Mouse (Mus musculus) monocyte, adult 5-6 weeks (primary cell): ENCODE results near the gene Rpl18. TPM values are rescaled to one million over a fixed set of nuclear protein-coding genes. Genes with fewer than 3 reads are reported as not detected.
A peak's percentile ranks its signal among the peaks of the same experiment; 100 is the strongest.

Experiments used
- ATAC-seq: fragments of 153-309, 156-312 bp; replicated peaks from 2 replicates; pipeline ENCODE4 v1.8.0; 2017; ENCODE audit warnings: mild to moderate bottlenecking; ENCODE audit not compliant: low TSS enrichment, insufficient number of reproducible peaks, severe bottlenecking, poor library complexity, low FRiP score
- total RNA-seq: library from RNA; stranded (forward); fragments of 200-1000, 200-491, 200-594 nt; gene quantifications from 3 replicates; pipeline ENCODE4 v1.2.3, GENCODE M21; 2017

Rpl18 gene
- total RNA-seq, 1 experiment from 2014 or later = 1,028 TPM

DNA sequence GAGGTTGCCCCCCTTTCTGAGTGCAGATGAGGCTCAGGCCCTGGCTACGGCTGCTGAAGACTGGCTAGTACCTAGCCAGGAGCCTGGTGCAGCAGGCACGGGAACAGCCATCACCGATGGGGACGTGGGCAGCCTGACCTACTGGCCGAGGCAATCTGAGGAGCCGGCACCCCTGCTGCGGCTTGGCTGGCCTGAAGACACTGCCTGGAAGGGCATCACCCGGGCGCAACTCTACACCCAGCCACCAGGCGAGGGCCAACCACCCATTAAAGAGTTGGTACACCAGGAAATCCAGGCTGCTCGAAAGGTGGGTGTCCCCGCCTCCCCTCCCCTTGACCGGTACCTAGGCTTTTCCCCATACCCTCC lies 7.1 kb downstream of the Rpl18 start:
- ATAC-seq = no peak

DNA sequence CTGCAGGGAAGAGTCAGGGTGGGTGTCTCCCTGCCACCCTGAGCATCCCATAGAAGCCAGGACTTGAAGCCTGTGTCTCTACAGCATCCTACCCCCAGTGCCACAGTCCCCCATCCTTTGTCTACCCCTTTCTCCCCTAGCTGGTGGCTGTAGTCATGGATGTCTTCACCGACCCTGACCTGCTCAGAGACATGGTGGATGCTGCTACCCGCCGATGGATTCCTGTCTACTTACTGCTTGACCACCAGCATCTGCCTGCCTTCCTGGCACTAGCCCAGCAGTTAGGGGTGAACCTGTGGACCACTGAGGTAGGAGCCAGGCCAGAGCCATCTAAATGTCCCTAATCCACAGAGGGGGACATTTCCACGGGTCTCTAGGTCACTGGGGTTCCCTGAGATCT lies 8.0 kb downstream of the Rpl18 start:
- no peak for ATAC-seq

DNA sequence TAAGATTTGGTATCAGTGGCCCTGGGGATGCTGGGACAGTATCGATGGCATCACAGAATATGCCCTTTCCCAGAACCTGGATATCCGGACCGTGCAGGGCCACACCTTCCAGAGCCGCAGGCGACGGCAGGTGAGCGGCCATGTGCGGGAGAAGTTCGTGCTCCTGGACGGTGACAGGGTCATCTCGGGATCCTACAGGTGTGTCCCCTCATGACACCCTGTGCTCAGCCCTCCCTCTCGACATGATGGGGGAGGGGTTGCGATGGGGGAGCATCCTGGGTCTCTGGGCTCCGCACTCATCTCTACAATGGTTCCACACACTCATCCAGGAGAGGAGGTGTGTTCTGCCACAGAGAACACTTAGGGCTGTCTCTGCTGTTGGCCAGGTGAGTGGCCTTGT lies 8.5 kb downstream of the Rpl18 start:
- ATAC-seq = no peak

DNA sequence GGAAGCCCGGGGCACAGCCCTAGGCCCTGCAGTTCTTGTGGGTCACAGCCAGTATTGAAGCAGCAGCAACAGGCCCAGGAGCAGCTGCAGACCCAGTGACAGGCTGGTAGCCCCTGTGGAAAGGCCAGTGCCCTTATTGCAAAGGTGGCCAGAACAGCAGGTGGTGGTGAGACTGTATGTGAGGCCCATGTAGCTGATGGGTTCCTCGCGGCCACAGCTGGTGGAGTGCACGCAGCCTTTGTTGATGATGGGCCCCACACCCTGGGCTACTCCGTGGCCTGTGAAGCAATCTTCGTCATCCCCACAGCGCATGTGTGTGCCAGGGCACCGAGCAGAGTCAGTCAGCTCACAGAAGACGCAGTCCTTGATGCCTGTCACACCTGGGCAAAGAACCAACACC lies 9.9 kb downstream of the Rpl18 start:
- no peak for ATAC-seq

DNA sequence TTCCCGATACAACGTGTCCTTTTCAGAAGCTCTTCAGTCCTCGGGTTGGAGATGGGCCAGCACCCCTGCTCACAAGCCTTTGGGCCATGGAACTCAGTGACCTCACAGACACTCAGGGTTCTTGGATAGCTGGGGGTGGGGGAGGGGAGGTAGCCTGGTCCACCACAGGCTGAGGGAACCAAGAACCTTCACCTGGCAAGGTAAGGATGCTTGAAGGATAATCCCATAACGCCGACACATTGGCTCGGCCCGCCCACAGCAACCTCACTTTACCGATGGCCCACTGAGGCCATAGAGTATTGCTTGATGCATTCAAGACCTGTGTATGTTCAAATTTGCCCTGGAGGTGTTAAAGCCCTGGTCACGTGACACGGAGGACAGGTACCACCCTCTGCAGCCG lies 10.5 kb downstream of the Rpl18 start, which contains the start of gene Spaca4:
Spaca4 (minus strand) TSS at position 101 of the 400 bp plus-strand sequence.
- no peak for ATAC-seq

DNA sequence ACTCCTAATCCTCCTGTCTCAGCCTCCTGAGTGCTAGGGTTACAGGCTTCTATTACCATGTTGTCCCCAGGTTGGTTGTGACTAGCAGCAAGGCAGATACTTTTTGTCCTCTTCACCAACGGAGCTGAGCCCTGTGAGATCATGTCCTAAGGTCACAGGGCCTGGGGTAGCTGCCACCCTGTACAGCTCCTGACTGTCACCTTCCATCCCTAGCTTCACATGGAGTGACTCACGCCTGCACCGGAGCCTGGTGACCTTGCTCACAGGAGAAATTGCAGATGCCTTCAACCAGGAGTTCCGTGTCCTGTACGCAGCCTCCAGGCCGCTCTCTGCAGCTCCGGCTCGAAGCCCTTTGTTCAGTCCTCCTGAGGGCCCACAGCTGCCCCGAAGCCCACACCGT lies 11.2 kb downstream of the Rpl18 start:
- no peak for ATAC-seq

DNA sequence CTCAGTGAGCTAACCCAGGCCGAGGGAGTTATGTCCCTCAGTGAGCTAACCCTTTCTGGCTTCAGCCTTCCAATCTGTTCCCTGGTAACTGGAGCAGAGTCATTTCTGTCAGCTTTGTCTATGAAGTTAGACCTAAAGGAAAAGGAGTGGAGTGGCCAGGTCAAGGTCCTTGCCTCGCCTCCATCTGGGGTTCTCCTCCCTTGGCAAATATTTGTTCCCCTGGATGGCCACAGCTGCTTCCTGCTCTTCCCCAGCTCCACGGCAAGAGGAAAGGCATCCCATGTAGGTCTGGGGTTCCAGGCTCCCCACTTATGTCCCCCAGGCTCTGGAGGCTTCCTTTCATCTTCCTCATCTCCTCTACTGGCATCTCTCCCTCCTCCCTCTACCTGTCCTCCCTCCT lies 12.4 kb downstream of the Rpl18 start:
- no peak for ATAC-seq

DNA sequence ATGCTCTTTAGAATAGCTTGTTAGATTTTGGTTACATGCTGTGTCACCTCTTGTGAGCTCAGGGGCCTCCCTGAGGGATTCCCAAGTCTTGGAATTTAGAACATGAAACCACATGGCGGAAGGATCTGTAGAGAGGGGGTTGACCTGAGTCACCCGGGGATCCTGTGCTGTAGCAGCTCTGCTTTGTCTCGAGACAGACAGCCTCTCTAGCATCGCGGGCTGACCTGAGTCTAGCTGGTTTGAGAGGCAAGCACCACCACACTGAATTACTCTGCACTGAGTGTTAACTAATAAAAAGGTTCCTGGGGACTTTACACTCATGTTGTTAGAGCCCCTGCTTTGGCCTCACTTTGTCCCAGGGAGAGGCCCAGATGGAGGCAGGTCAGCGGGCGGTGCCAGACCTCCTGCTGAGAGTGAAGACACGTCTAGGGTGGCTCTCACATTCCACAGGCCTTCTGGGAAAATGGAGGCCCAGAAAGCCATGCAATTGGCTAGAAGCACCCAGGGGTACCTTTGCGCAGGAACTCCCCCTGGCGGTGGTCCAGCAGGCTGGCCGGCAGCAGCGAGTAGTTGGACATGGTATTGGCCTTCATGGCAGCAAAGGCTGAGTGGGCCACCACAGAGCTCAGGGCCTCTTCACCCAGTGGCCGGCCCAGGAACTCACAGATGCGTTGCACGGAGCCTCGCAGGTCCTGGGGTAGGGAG lies 15.6 kb downstream of the Rpl18 start:
- ATAC-seq = peak; percentile 36; the same call in 1 of the 2 replicates

DNA sequence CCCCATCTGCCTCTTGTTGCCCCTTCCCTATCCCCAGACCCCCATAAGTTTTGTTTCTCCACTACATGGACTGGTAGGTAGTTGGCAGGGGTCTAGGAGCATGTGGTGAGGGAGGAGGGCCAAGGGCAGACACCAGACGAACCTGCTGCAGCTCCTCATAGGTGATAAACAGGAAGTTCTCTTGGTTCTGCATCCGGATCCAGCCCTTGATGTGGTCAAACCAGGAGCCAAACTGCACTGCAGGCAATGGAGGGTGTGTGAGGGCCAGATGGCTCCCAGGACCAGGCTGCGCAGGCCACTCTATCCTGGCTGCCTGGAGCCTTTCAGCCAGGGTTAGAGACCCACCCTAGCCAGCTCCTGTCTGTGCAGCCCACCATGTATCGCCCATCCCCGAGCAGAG lies 18.2 kb downstream of the Rpl18 start:
- ATAC-seq = no peak

DNA sequence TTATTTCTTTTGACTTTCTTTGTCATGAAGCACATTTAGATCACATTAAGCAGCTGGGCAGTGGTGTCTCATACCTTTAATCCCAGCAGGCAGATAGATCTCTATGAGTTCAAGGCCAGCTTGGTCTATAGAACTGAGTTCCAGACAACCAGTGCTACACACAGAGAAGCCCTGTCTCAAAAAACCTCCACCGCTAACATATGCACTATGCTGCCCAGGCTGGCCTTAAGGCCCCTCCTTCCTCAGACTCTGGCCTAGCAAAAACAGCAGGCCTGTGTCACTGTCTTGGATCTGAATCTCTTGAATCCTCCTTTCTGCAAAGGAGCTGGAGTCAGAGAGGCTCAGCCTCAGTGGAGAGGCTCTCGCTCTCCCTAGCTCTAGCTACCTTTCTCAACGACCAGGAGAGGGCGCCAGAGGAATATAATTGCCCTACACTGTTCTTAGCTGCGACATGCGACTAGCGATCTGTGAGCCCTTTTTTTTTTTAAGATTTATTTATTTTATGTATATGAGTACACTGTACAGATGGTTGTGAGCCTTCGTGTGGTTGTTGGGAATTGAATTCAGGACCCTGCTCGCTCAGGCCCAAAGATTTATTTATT lies 24.0 kb downstream of the Rpl18 start:
- ATAC-seq = peak; percentile 71

DNA sequence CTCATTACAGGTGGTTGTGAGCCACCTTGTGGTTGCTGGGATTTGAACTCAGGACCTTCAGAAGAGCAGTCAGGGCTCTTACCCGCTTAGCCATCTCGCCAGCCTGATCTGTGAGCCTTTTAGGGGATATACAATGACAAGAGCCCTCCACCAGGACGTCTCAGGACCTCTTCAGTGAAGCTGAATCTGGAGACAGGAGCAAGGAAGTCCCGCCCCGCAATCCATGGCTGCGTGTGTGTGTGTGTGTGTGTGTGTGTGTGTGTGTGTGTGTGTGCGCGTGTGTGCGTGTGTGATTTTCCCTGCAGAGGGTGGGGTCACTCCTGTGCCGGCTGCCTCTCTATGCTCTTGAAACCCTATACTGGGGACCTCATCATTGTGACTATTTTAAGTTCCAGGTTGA lies 24.6 kb downstream of the Rpl18 start:
- no peak for ATAC-seq

DNA sequence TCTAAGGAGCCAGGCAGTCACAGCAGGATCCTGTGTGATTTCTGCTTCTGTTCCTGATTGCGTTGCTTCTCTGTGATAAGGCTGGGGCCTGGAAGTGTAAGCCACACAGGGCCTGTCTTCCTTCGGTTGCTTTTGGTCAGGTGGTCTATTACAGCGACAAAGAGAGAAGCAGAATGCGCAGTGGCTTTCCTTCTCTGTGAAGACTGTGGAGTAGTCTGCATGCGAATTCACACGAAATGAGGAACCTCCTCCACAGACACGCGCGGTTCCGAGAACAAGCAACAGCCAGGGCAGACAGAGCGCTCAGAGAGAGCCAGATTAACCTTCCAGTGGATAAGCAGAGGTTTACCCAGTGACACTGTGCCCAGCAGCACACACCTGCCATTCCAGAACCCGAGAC lies 26.1 kb downstream of the Rpl18 start:
- peak; percentile 40 for ATAC-seq

DNA sequence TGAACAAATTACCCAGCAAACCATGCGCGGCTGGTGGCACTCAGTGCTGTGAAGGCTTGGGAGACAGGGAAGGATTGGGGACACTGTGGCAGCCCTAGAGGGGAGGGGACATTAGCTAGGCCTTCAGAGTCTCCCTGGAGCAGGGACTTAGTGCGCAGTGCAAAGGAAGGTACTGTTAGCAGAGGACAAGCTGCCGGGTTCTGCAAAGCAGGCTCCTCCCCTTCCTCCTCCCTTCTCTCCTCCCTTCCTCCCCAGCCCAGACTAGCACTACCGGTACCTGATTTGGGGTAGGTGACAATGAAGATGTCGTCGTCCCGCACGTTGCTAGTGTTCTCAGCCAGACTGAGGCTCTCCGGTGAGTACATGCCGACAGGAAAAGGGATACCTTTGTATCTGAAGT lies 26.5 kb downstream of the Rpl18 start:
- peak; percentile 69 for ATAC-seq

DNA sequence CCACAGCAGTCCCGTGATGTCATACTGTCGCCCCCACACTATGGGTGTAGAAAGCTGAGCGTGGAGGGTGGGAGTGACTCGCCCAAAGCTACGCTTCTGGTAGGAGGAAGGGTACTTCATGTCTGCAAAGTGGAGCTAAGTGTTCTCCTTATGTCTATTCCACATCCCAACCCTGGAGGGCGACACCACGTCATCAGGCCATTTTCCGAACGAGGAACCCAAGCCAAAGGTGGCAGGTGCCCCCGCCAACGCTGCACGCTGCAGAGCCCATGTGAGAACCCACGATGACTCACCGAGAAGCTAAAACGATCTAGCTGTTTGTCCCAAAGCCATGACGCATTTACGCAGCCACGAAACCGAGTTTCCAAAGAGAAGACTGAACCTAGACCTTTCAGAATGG lies 27.1 kb downstream of the Rpl18 start:
- peak; percentile 54 for ATAC-seq

DNA sequence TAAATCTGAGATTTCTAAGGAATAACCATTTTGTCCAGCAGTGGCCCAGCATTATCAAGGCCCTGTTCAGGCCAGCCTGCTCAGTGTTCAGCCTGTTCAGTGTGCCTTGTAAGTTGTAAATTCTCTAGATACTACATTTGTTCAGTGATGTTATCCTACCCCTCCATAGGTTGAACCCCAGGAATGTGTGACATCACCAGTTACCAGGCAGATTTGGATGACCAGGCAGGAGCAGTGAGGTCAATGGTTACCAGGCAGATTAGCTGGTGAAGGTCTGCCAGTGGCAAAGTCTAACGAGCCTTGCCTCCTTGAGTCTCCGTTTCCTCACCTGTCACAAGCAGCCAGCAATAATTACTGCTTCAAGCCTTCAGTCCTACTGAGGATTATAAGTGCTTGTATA lies 29.1 kb downstream of the Rpl18 start:
- ATAC-seq = peak; percentile 43; the same call in 1 of the 2 replicates

DNA sequence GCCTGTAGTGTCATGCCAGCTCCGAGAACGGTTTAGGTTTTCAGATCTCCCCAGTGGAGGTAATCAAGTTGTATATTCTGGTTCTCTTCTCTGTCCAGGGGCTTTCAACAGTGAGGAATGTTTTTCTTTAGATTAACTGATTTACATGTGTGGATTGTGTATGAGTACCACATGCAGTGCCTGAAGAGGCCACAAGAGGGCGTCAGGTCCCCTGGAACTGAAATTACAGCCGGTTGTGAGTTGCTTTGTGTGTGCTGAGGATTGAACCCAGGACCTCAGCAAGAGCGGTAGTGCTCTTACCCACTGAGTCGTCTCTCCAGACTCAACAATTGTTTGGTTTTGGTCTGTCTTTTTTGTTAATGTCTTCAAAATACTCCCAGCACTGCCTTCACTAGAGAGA lies 31.3 kb downstream of the Rpl18 start:
- no peak for ATAC-seq

DNA sequence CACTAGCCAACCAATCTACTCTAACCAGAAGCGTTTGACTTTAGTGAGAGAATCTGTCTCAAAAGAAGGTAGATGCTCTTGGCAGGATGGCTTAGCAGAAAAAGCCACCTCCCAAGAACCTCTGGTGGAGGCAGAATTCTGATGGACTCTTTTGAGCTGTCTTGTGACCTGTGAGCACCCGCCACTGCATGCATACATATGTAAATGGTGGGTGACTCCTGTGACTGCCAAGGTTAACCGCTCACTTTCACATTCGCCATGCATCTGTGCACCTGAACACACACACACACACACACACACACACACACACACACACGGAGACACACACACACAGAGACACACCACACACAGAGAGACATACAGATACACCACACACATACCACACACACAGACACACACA lies 32.2 kb downstream of the Rpl18 start:
- no peak for ATAC-seq

DNA sequence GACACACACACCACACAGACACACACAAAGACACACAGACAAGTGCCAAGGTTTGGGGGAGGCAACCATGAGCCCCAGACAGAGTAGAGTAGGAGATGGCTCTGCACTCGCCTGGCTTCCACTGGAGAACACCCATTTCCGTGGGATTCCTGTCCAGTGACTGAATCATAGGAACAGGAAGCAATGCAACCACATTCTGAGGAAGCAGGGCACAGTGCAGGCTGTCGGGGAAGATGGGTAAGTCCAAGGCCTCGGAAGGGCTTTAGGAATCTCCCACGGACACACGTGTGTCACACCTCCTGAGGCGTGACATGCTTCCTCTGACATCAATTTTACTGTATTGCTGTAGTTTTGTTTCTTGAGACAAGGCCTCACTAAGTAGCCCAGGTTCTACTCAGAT lies 32.9 kb downstream of the Rpl18 start:
- no peak for ATAC-seq

DNA sequence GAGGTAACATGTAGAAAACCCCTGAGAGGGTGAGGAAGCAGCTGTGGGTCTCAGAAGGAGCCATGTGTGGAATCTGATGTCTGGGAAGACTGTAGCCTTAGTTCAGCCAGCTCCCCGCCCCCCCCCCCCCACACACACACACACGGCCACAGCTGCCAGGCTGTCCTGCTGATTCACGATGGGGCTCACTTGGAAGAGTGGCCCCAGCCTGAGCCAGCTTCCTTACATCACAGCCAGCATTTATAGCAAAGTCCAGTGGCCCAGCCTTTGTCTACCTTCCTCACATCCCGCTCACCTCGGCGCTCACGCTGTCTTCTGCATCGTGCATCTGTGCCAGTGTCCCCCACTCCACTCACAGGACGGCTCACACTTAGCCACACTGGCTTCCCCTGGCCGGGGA lies 34.1 kb downstream of the Rpl18 start:
- ATAC-seq = no peak

DNA sequence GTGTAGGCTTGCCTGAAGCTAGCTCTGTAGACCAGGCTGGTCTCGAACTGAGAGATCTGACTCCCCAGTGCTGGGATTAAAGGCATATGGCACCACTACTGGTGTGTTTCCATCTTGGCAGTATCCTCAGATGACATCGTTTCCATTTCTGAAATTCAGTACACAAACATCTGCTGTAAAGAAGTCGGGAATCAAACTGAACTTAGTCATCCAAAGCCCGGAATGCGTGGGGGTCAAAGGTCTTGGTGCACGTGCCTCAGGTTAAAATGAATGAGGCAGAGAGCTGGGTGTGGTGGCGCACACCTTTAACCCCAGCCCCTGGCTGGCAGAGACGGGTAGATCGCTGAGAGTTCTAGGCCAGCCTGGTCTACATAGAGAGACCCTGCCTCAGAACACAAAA lies 34.9 kb downstream of the Rpl18 start:
- ATAC-seq = no peak

DNA sequence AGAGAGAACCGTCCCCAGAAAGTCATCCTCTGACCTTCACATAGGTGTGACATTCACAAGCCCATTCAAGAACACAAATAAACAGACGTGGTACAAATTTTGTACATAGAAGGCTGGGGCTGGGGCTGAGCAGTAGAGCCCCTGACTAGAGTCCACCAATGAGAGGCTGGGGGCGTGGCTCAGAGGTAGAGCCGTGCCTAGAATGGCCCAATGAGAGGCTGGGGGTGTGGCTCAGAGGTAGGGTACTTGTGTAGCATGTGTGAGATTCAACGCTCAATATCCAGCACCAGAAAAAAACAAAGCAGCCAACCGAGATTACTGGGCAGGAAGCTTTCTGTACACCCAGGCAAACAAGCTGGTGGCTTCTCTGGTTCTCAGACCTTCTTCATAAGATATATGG lies 40.4 kb downstream of the Rpl18 start:
- ATAC-seq = no peak
